Mouse (Mus musculus): ENCODE measurements at regions not wholly inside any gene's neighbourhood (a gene's known extent, or its start where the extent isn't known, plus 50 kb on each side); places are given as distances from the start of the nearest gene placed in this dataset.

GRCm38 (mm10) chr3:58091466-58092176, 243.7 kb upstream of the Pfn2 start:
- H3K4me2 ChIP-seq: no peak overlapping the region
- H3K9ac ChIP-seq: no peak overlapping the region
- H3K27me3 ChIP-seq: no peaks in the 10 kb centered on the region
- 77% methylated on average over 6 of the region's 6 CpGs for WGBS
- no peaks in the 10 kb centered on the region for H3K4me1 ChIP-seq (replicated peaks)
- no peak overlapping the region for H3K27ac ChIP-seq
- H3K4me3 ChIP-seq: no peak overlapping the region
- H3K9me3 ChIP-seq (replicated peaks): no peaks in the 10 kb centered on the region
- no peaks in the 10 kb centered on the region for H3K36me3 ChIP-seq
- no peak for ATAC-seq (replicated peaks; ENCODE audit: insufficient number of reproducible peaks, insufficient read depth, low FRiP score, low read depth)

DNA sequence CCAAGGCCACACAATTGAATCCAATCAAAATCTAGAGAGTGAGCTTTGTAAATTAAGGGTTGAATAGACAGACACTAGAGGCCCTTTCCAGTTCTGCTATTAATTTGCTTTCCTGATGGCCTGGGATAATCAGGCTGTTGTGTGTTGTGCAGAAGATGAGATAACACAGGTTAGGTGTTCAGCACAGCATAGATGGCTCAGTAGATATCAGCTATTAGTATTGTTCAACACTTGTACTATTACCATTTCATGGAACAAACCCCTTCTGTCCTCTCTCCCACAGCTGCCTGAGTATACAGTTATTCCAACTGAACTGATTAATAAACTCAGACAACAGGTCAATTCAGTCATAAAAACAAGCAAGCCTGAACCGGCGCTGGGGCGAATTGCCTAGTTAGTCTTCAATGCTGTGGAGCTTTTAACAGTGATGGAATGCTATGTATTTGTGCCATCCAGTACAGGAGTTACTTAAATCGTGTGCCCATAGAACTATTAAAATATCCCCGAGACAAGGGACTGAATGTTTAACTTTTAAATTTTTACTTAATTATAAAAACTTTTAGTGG, 263.1 kb upstream of the Pfn2 start:
- Histone ChIP-seq H3K4me3 (no peak overlapping the region), H3K4me2 (no peak overlapping the region), H3K27me3 (no peaks in the 10 kb centered on the region), H3K4me1 (replicated peaks) (no peaks in the 10 kb centered on the region), H3K36me3 (no peaks in the 10 kb centered on the region), H3K27ac (no peak overlapping the region), H3K9ac (no peak overlapping the region), H3K9me3 (replicated peaks) (no peaks in the 10 kb centered on the region)
- 81% methylated on average over 5 of the region's 5 CpGs for WGBS
- ATAC-seq (replicated peaks; ENCODE audit: insufficient number of reproducible peaks, insufficient read depth, low FRiP score, low read depth): no peak

- Histone ChIP-seq H3K4me3 (no peak overlapping the region), H3K27ac (no peak overlapping the region), H3K9me3 (replicated peaks) (no peaks in the 10 kb centered on the region), H3K9ac (no peak overlapping the region), H3K4me1 (replicated peaks) (no peaks in the 10 kb centered on the region), H3K27me3 (no peaks in the 10 kb centered on the region), H3K4me2 (no peak overlapping the region), H3K36me3 (no peaks in the 10 kb centered on the region)
- 71% methylated on average over 7 of the region's 7 CpGs for WGBS
- ATAC-seq (replicated peaks; ENCODE audit: insufficient number of reproducible peaks, insufficient read depth, low FRiP score, low read depth): no peak
These were observed 264.6 kb upstream of the Pfn2 start for GRCm38 (mm10) chr3:58112431-58112856.

- Histone ChIP-seq H3K27me3 (no peaks in the 10 kb centered on the region), H3K4me3 (no peak overlapping the region), H3K4me2 (no peak overlapping the region), H3K4me1 (replicated peaks) (no peaks in the 10 kb centered on the region), H3K36me3 (no peaks in the 10 kb centered on the region), H3K27ac (no peak overlapping the region), H3K9ac (no peak overlapping the region), H3K9me3 (replicated peaks) (no peaks in the 10 kb centered on the region)
- no peak for ATAC-seq (replicated peaks; ENCODE audit: insufficient number of reproducible peaks, insufficient read depth, low FRiP score, low read depth)
- WGBS: 92% methylated on average over 7 of the region's 7 CpGs
These were observed 266.1 kb upstream of the Pfn2 start for GRCm38 (mm10) chr3:58113941-58114340.

DNA sequence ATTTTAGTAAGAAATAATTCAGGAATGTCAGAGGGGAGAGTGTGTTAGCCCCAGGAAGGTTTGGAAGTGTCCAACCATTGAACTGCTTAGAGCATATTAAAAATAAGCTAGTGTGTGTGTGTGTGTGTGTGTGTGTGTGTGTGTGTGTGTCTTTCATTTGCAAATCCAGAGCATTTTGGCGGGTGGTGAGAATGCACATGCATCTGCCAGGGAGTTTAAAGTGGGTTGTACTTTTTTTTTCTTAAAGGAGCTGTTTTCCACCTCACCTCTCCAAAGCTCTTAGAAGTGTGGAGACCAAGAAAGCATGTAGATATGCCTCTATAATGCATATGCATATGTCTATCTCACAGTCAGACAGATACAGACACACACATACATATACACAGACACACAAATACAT, 267.6 kb upstream of the Pfn2 start:
- no peak overlapping the region for H3K4me2 ChIP-seq
- no peaks in the 10 kb centered on the region for H3K27me3 ChIP-seq
- WGBS: 65% methylated on average over 1 of the region's 1 CpGs
- no peaks in the 10 kb centered on the region for H3K4me1 ChIP-seq (replicated peaks)
- no peak overlapping the region for H3K4me3 ChIP-seq
- H3K9ac ChIP-seq: no peak overlapping the region
- H3K36me3 ChIP-seq: no peaks in the 10 kb centered on the region
- H3K27ac ChIP-seq: no peak overlapping the region
- H3K9me3 ChIP-seq (replicated peaks): no peaks in the 10 kb centered on the region
- ATAC-seq (replicated peaks; ENCODE audit: insufficient number of reproducible peaks, insufficient read depth, low FRiP score, low read depth): no peak

- ATAC-seq (replicated peaks; ENCODE audit: insufficient number of reproducible peaks, insufficient read depth, low FRiP score, low read depth): no peak
- 70% methylated on average over 7 of the region's 7 CpGs for WGBS
- no peaks in the 10 kb centered on the region for H3K36me3 ChIP-seq
- H3K9me3 ChIP-seq (replicated peaks): no peaks in the 10 kb centered on the region
- no peak overlapping the region for H3K4me2 ChIP-seq
- no peak overlapping the region for H3K9ac ChIP-seq
- no peak overlapping the region for H3K4me3 ChIP-seq
- H3K27ac ChIP-seq: no peak overlapping the region
- no peaks in the 10 kb centered on the region for H3K4me1 ChIP-seq (replicated peaks)
- H3K27me3 ChIP-seq: no peaks in the 10 kb centered on the region
These were observed 269.0 kb upstream of the Pfn2 start for GRCm38 (mm10) chr3:58116848-58117247.

GRCm38 (mm10) chr3:58120051-58120450, 272.2 kb upstream of the Pfn2 start:
- Histone ChIP-seq H3K9me3 (replicated peaks) (no peaks in the 10 kb centered on the region), H3K4me2 (no peak overlapping the region), H3K27ac (no peak overlapping the region), H3K27me3 (no peaks in the 10 kb centered on the region), H3K9ac (no peak overlapping the region), H3K4me3 (no peak overlapping the region), H3K36me3 (no peaks in the 10 kb centered on the region), H3K4me1 (replicated peaks) (peaks cover 4% of the 10 kb centered on the region)
- no peak for ATAC-seq (replicated peaks; ENCODE audit: insufficient number of reproducible peaks, insufficient read depth, low FRiP score, low read depth)
- 62% methylated on average over 3 of the region's 3 CpGs for WGBS

GRCm38 (mm10) chr3:58122456-58123359, 274.8 kb upstream of the Pfn2 start:
- 41% methylated on average over 19 of the region's 19 CpGs for WGBS
- Histone ChIP-seq H3K9ac (no peak overlapping the region), H3K4me1 (replicated peaks) (peaks cover 4% of the 10 kb centered on the region), H3K4me3 (no peak overlapping the region), H3K9me3 (replicated peaks) (no peaks in the 10 kb centered on the region), H3K27ac (no peak overlapping the region), H3K4me2 (peak overlapping the region; percentile 19; the same call in 1 of the 2 replicates), H3K36me3 (no peaks in the 10 kb centered on the region), H3K27me3 (no peaks in the 10 kb centered on the region)
- no peak; the same call in 1 of the 2 replicates for ATAC-seq (replicated peaks; ENCODE audit: insufficient number of reproducible peaks, insufficient read depth, low FRiP score, low read depth)

DNA sequence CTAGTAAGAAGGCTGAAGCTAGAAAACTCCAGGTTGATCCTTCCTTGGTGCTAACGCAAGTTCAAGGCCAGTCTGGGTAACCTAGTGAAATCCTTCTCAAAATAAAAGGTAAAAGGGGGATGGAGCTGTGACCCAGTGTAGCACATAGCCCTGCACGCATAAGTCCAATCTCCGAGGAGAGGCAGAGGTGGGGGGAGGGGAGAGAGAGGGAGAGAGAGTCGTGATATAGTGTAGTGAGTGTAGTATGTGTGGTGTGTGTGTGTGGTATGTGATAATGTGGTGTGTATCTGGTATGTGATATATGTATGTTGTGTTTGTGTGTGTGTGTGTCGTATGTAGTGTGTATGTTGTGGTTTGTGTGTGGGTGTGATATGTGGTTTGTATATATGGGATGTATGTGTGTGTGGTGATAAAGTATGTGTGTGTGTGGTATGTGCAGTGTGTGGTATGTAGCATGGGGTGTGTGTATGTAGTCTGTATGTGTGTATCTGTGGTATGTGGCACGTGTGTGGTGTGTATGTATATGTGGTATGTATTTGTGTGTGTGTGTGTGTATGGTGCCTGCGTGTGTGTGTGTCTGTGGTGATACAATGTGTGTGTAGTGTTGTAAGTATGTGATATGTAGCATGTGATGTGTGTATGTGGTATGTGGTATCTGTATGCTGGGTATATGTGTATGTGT, 275.7 kb upstream of the Pfn2 start:
- H3K9me3 ChIP-seq (replicated peaks): no peaks in the 10 kb centered on the region
- H3K4me3 ChIP-seq: no peak overlapping the region
- H3K4me1 ChIP-seq (replicated peaks): peaks cover 4% of the 10 kb centered on the region
- no peak for ATAC-seq (replicated peaks; ENCODE audit: insufficient number of reproducible peaks, insufficient read depth, low FRiP score, low read depth)
- H3K9ac ChIP-seq: no peak overlapping the region
- 62% methylated on average over 7 of the region's 7 CpGs for WGBS
- no peaks in the 10 kb centered on the region for H3K27me3 ChIP-seq
- H3K27ac ChIP-seq: no peak overlapping the region
- no peaks in the 10 kb centered on the region for H3K36me3 ChIP-seq
- no peak overlapping the region for H3K4me2 ChIP-seq

DNA sequence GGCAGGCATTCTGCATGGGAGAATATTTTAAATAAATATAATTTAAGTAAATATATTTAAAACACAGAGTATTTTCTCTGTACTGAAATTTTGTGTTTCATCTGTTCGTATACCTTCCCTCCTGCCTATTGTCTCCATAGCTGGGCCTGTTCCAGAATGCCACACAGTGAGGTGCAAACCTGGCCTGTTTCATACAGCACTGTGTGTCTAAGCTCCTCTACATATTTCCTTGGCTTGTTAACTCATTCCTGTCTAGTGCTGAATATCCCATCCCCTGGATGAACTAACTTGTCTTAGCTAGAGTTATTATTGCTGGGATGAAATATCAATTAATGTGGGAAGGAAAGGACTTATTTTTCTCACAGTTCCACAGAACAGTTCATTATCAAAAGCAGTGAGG, 277.0 kb upstream of the Pfn2 start:
- peaks cover 4% of the 10 kb centered on the region for H3K4me1 ChIP-seq (replicated peaks)
- 66% methylated on average over 1 of the region's 1 CpGs for WGBS
- H3K4me3 ChIP-seq: no peak overlapping the region
- H3K9me3 ChIP-seq (replicated peaks): no peaks in the 10 kb centered on the region
- no peaks in the 10 kb centered on the region for H3K36me3 ChIP-seq
- H3K27me3 ChIP-seq: no peaks in the 10 kb centered on the region
- no peak overlapping the region for H3K27ac ChIP-seq
- no peak for ATAC-seq (replicated peaks; ENCODE audit: insufficient number of reproducible peaks, insufficient read depth, low FRiP score, low read depth)
- H3K4me2 ChIP-seq: no peak overlapping the region
- H3K9ac ChIP-seq: no peak overlapping the region

- H3K4me1 ChIP-seq (replicated peaks): peaks cover 4% of the 10 kb centered on the region
- no peak overlapping the region for H3K4me2 ChIP-seq
- H3K4me3 ChIP-seq: no peak overlapping the region
- no peaks in the 10 kb centered on the region for H3K9me3 ChIP-seq (replicated peaks)
- no peak for ATAC-seq (replicated peaks; ENCODE audit: insufficient number of reproducible peaks, insufficient read depth, low FRiP score, low read depth)
- H3K27ac ChIP-seq: no peak overlapping the region
- no peak overlapping the region for H3K9ac ChIP-seq
- no peaks in the 10 kb centered on the region for H3K36me3 ChIP-seq
- no peaks in the 10 kb centered on the region for H3K27me3 ChIP-seq
These were observed 279.1 kb upstream of the Pfn2 start for GRCm38 (mm10) chr3:58126996-58127395.
